Mouse (Mus musculus) neural tube, embryonic 10.5 days (tissue): Measurements from ENCODE around the gene Ahdc1.
"Not testable (repeated sequence)": the region's sequence is repeated elsewhere in the genome, so short reads cannot be mapped to it uniquely, and the experiment has no call there.

Experiments
- DNase-seq: peaks from one replicate; pipeline ENCODE4 v3.0.0-alpha.2; 2017; ENCODE audit warnings: low spot score; ENCODE audit errors: extremely low spot score

Gene Ahdc1

GRCm38 (mm10) chr4:132988581-132989355 is 22.3 kb upstream of the Ahdc1 start:
- no peak for DNase-seq

DNA sequence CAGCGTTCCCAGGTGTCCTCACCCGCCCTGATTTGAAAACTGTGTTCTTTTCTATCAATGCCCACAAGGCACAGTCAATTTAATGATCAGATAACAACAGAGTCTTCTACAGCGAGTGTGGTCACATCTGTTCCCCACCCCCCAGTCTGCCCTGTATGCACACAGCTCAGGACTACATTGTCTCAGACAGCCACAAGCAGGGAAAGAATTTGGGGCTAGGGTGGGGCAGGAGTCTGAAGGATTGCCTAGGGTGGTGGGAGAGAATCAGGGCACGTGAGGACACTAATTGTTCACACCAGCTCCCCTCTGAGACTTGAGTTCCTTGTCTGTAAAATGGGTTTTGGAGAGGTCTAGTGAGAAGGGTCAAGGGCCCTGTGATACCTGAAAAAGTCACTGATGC is 17.5 kb upstream of the Ahdc1 start:
- DNase-seq = no peak

GRCm38 (mm10) chr4:132997469-132998237 is 13.4 kb upstream of the Ahdc1 start:
- DNase-seq = no peak

DNA sequence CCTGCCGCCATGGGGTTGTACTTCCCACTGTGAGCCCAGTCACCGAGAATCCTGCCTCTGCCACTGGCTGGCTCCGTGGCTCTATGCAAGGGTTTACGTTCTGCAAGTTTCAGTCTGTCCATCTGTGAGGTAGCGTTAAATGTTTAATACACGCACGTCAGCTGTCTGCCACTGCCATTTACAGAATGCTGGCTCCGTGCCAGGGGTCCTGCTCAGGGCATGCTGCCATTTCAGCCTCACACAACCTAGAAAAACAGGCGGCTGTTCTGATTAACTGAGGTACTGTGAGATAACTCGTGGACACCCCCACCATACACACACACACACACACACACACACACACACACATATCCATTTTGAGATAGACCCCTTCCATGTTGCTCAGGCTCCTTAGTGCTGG is 8.2 kb upstream of the Ahdc1 start:
- no peak for DNase-seq

- no peak for DNase-seq
Measured at GRCm38 (mm10) chr4:133003316-133004018, 7.6 kb upstream of the Ahdc1 start.

- peak; percentile 81 for DNase-seq
Measured at GRCm38 (mm10) chr4:133005233-133005632, 5.8 kb upstream of the Ahdc1 start.

GRCm38 (mm10) chr4:133005885-133006451 is 5.1 kb upstream of the Ahdc1 start:
- not testable (repeated sequence) for DNase-seq

- DNase-seq = peak; percentile 74
Measured at GRCm38 (mm10) chr4:133007513-133008380, 3.3 kb upstream of the Ahdc1 start.

DNA sequence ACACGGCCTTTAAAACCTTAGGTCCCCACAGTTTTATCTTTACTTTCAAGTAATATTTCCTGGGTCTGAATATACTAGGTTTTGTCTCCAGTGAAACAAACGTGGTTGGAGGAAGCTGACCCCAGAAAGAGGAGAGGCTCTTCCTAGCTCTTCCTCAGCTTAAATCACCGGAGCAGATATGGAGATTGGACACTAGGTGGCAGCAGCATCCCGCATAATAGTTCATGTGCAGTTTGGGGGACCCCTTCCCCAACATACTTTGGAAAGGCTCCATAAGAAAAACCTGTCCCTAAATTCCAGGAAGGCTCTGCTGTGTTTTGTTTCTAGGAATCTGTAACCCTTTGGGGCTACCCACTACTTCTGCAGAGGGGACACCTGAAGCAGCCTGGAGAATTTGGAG is 1.9 kb upstream of the Ahdc1 start:
- DNase-seq = peak; percentile 61

- DNase-seq = no peak
Measured at GRCm38 (mm10) chr4:133009676-133010075, 1.4 kb upstream of the Ahdc1 start.

GRCm38 (mm10) chr4:133010611-133011010 is 449 bp upstream of the Ahdc1 start:
- peak; percentile 72 for DNase-seq

GRCm38 (mm10) chr4:133011821-133012775 is 1.0 kb downstream of the Ahdc1 start:
- peak; percentile 71 for DNase-seq

- peak; percentile 66 for DNase-seq
Measured at GRCm38 (mm10) chr4:133012776-133013265, 1.8 kb downstream of the Ahdc1 start.

- peak; percentile 64 for DNase-seq
Measured at GRCm38 (mm10) chr4:133013266-133013891, 2.3 kb downstream of the Ahdc1 start.

- DNase-seq = no peak
Measured at GRCm38 (mm10) chr4:133014088-133014487, 3.0 kb downstream of the Ahdc1 start.

GRCm38 (mm10) chr4:133014896-133015709 is 4.0 kb downstream of the Ahdc1 start:
- no peak for DNase-seq

DNA sequence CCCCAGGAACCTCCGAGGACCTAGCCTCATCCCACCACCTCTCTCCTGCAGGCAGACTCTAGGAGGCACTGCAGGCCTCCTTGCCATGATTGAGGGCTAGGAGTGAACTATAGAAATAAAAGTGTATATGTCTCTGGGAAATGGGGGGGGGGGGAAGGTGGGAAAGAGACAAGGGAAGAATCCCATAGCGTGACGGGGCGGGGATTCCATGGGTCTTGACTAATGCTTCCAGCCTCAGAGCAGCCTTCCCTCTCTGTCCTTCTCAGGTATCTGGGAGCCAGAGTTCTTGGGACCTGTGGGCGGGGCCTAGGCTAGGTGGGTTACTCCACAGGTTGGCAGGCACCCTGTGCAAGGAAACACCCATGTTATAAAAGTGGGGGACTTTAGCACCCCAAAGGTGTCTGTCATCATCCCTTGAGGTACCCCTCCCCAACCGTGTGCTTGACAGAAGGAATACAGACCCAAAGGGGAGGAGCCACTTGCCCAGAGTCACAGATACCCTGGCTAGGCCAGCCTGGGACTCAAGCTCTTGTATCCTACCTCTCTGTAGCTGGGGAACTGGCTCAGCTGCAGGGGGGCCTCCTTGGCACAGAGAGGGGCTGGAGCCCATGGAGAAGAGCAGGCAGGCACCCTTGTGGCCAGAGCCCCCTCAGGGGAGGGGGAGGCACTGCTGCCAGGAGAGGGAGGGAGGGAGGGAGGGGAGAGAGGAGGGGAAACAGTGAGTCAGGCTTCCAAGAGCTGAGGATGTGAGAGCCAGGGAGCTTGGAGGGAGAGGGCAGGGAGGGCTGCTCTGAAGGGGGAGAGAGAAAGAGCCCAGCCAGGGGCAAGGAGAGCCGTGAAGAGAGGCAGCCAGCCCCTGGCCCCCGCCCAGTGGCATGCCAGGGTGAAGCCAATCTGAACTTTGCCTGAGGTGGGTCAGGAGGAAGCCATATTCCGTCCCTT is 4.9 kb downstream of the Ahdc1 start:
- no peak for DNase-seq
